In genomic region chr9:21409592-21410317, GRCm38 (mm10) we compare ENCODE assay signal across 9 mouse cellular contexts. TPM values are rescaled to one million over a fixed set of nuclear protein-coding genes. Genes with fewer than 3 reads are reported as not detected.
DNase-seq lines count a peak whose midpoint lies in the region; TF ChIP-seq lines count a peak whose summit lies in the region.
"Had no signal": no experiment of that assay in that cellular context is flagged by ENCODE, and none has a peak within 500 bp of the region (broad histone marks: within the 10 kb centered on the region; RNA-seq: fewer than 3 reads in every experiment).

No protein-coding gene starts in this region.

- no peak for TF ChIP-seq POLR2A in lung, adult 2 months (IDR thresholded peaks at IDR 0.05; ENCODE audit: borderline replicate concordance, extremely low read depth, low read depth, low read length)

- TF ChIP-seq CTCF in lung, adult 2 months (IDR thresholded peaks at IDR 0.05; ENCODE audit: insufficient read depth, low read length): peak; percentile 89

- DNase-seq in CD8-positive naive resting alpha-beta T cell, adult 2 months (ENCODE audit: low read depth in 2 of 2, low spot score in 2 of 2): peak; percentile 78 to 86
- peak; percentile 74 for DNase-seq in adrenal gland, adult 8-10 months
- peak; percentile 89 for DNase-seq in embryo, embryonic 10.5 days (ENCODE audit: low spot score)
- DNase-seq in gastrocnemius, postnatal 36 days: peak; percentile 78 to 84
- DNase-seq in kidney, postnatal 25 days: peak; percentile 85 to 92
- DNase-seq in lung, adult 2 months: peak; percentile 86
- DNase-seq in ovary, postnatal 14 days (ENCODE audit: low spot score): peak; percentile 75
- DNase-seq in thymus, postnatal 25 days: peak; percentile 85

- intact Hi-C loops in gastrocnemius, postnatal 36 days (cut with DNase I): loop anchor here (2.0 to 10.0 kb wide), 3 partner anchors 43 to 495 kb away; partner anchors contain the start of gene Ilf3

- H3K4me3 ChIP-seq in lung, adult 2 months (replicated peaks; ENCODE audit: extremely low read depth, low read depth, low read length): no peak overlapping the region
- H3K4me3 ChIP-seq: hindbrain, embryonic 15.5 days had no signal

- 27% methylated on average over 9 of the region's 9 CpGs for WGBS in lung, adult 2 months

- no peaks in the 10 kb centered on the region for H3K4me1 ChIP-seq in lung, adult 2 months (ENCODE audit: control insufficient read depth, insufficient read depth, low read length)

RNA-seq across cellular contexts. Expression of gene Qtrt1, which starts 1.9 kb away (rescaled TPM):
- 10 to 100 TPM; 18.2 to 23.4 (median 19.0) TPM for total RNA-seq in adrenal gland, adult 8-10 months (2022)
- total RNA-seq in gastrocnemius, postnatal 36 days (2021): 1 to 10 TPM; 5.2 to 6.2 TPM
- 27.7 and 29.5 TPM in 2 replicates for polyA plus RNA-seq in lung, adult 2 months (2012; rRNA removed)

RNA-seq across cellular contexts. Expression of gene Dnm2, which starts 15.0 kb away (rescaled TPM):
- 100 to 1,000 TPM; 106 to 132 (median 114) TPM for total RNA-seq in adrenal gland, adult 8-10 months (2022)
- 10 to 100 TPM; 36.8 to 37.2 TPM for total RNA-seq in gastrocnemius, postnatal 36 days (2021)
- polyA plus RNA-seq in lung, adult 2 months (2012; rRNA removed): 174 and 207 TPM in 2 replicates

RNA-seq across cellular contexts. Expression of gene Ilf3, which starts 42.1 kb away (rescaled TPM):
- 10 to 100 TPM; 47.3 to 86.4 (median 66.0) TPM for total RNA-seq in adrenal gland, adult 8-10 months (2022)
- 10 to 100 TPM; 17.2 to 19.4 TPM for total RNA-seq in gastrocnemius, postnatal 36 days (2021)
- 31.8 and 35.2 TPM in 2 replicates for polyA plus RNA-seq in lung, adult 2 months (2012; rRNA removed)
